Mouse (Mus musculus) stomach, embryonic 16.5 days (tissue): ENCODE measurements around the gene Fgfr4. TPM values are rescaled to one million over a fixed set of nuclear protein-coding genes. Genes with fewer than 3 reads are reported as not detected.

Experiments used
- ATAC-seq: fragments of 200-750 bp; cut with Nextera tagmentation; 2 replicates; pipeline ENCODE4 v1.8.0; 2017; ENCODE audit warnings: moderate number of reproducible peaks, moderate TSS enrichment; ENCODE audit not compliant: insufficient read depth, low FRiP score
- H3K27ac ChIP-seq: fragments of 300-500 bp; sonication (generic); 2 replicates; pipeline ENCODE4 v1.5.1; 2014; ENCODE audit warnings: low read length
- H3K27me3 ChIP-seq: fragments of 300-500 bp; sonication (generic); 2 replicates; pipeline ENCODE4 v1.6.1; 2014; ENCODE audit warnings: low read length, control low read depth, mixed read lengths; ENCODE audit not compliant: control insufficient read depth, insufficient read depth
- H3K36me3 ChIP-seq: fragments of 300-500 bp; sonication (generic); 2 replicates; pipeline ENCODE4 v1.6.1; 2014; ENCODE audit warnings: low read length; ENCODE audit not compliant: control insufficient read depth, insufficient read depth
- H3K4me1 ChIP-seq: fragments of 300-500 bp; sonication (generic); 2 replicates; pipeline ENCODE4 v1.6.1; 2014; ENCODE audit warnings: low read length, control low read depth, mixed read lengths; ENCODE audit not compliant: control insufficient read depth, insufficient read depth
- H3K4me2 ChIP-seq: fragments of 300-500 bp; sonication (generic); 2 replicates; pipeline ENCODE4 v1.6.1; 2014; ENCODE audit warnings: low read depth, low read length, mixed read lengths
- H3K4me3 ChIP-seq: fragments of 300-500 bp; sonication (generic); replicated peaks from 2 replicates; pipeline ENCODE4 v1.5.1; 2014; ENCODE audit warnings: mild to moderate bottlenecking, low read length
- H3K9ac ChIP-seq: fragments of 300-500 bp; sonication (generic); 2 replicates; pipeline ENCODE4 v1.6.1; 2014; ENCODE audit warnings: low read length
- H3K9me3 ChIP-seq: fragments of 300-500 bp; sonication (generic); replicated peaks from 2 replicates; pipeline ENCODE4 v1.6.1; 2016; ENCODE audit warnings: low read length, control low read depth; ENCODE audit not compliant: control insufficient read depth
- WGBS: fragments of 180-500 bp; shearing (Covaris S2); extraction: QIAGEN DNeasy Blood & Tissue Kit; methylation state at CpG from one replicate; pipeline ENCODE4 v1.1.7; 2014; 5-methylcytosine and 5-hydroxymethylcytosine counted together
- polyA plus RNA-seq: library from polyadenylated mRNA; unstranded; fragments of >200 nt; fragmentation: Nextera tagmentation; extraction: Ambion mirVana; gene quantifications from 2 replicates; pipeline ENCODE4 v1.2.1, GENCODE M21; 2015

The Fgfr4 gene
- 6.8 and 7.8 TPM in 2 replicates for polyA plus RNA-seq

DNA sequence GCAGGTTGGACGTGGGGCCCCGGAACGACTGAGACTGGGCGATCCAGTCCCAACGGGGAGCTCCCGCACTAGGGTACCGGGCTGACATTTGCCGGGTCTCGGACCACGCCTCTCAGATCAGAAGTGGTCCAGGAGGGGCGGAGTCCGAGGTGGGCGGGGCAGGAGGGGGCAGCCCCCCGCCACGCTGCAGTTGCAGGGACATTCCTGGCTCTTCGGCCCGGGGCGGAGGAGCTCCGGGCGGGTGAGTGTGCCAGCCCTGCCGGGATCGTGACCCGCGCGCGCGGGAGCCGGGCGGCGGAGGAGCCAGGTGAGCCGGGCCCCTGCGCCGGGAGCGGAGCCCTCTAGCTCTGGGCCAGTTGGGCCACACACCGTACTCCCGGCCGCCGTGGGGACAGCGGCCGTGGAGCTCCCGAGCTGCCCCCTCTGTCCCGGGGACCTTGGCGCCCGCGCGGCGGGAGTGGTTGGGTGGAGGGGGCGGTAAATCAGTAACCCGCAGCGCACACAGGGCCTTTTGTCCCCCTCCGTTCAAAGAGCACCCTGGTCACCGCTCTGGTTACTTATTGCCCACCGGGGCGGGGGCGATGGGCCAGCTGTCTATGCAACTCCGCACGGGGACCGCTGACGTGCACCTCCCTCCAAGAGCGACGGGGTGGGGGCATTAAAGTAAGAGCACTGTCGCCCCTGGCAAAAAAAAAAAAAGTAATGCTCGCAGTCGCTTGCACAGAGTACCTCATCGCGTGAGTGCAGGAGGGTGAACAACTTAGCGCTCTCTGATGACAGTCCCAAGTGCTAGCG lies at the start of gene Fgfr4:
Fgfr4 (plus strand) TSS at position 20 of the 795 bp plus-strand sequence.
- WGBS: 3% methylated on average over 68 of the region's 68 CpGs
- Histone ChIP-seq H3K36me3 (no peaks in the 10 kb centered on the region), H3K9me3 (no peaks in the 10 kb centered on the region), H3K27ac (peak within 1 kb of the TSS; percentile 66), H3K4me1 (no peaks in the 10 kb centered on the region), H3K27me3 (no peaks in the 10 kb centered on the region), H3K4me2 (peak within 1 kb of the TSS; percentile 72), H3K9ac (peak within 1 kb of the TSS; percentile 75), H3K4me3 (peak within 1 kb of the TSS; percentile 61)
- peak; percentile 77 for ATAC-seq

DNA sequence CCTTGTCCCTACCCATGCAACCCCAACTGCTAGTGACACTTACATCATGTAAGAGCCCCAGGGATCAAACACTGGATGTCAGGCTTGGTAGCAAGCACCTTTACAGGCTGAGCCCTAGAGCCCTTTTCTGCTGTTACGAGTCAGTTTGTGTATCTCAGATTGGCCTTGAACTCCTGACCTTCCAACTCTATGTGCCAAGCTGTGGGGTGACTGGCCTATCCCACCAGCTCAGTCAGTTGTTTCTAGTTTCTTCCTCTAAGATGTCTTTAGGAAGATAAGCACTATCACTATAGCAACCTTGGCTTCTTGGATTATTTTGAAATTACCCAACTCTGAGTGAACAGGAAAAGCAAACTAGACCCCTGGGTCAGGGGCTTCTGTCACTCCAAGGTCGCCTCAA lies 49.1 kb upstream of the Fgfr4 start:
- Histone ChIP-seq H3K4me1 (peaks cover 12% of the 10 kb centered on the region), H3K27ac (no peak overlapping the region), H3K36me3 (no peaks in the 10 kb centered on the region), H3K9me3 (no peaks in the 10 kb centered on the region), H3K27me3 (no peaks in the 10 kb centered on the region), H3K9ac (no peak overlapping the region), H3K4me2 (no peak overlapping the region), H3K4me3 (no peak overlapping the region)
- WGBS: 50% methylated on average over 2 of the region's 2 CpGs
- ATAC-seq: no peak

DNA sequence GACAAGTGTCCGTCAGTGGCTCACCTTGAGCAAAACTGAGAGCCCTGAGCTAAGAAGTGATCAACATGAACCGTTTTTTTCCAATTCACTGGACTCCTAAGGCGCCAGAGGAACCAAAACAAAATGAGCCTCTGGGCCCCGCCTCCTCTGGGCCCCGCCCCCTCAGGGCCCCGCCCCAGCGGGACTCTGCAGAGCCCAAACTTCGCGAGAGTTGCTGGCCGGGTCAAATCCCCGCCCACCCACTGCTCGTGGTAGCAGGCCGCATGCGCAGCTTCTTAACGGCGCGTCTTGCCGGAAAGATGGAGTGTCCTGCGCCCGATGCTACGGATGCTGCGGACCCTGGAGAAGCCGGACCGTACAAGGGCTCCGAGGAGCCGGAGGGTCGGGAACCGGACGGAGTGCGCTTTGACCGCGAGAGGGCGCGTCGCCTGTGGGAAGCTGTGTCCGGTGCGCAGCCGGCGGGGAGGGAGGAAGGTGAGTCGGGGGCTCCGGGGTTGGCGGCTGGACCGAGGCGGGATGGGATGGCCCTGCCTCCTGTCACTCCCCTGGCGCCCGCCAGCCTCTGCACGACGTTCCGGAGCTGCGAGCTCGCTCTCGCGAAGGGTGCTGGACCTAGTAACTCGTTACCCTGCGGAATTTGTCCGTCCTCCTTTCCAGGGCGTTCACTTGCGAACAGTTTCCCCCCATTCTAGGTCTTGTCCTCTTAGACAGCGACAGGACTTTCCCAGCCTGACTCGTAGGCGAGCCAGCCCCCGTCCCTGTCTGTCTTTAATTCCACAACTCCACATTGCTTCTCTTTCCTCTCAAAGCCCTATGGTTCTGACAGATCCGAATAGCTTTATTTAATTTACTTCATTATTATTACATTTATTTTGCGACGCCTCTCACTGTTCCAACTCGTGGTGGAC lies 47.1 kb upstream of the Fgfr4 start, which contains the start of gene Zfp346:
Zfp346 (plus strand) TSS at position 267 of the 908 bp plus-strand sequence.
- Histone ChIP-seq H3K9me3 (no peaks in the 10 kb centered on the region), H3K4me1 (peaks cover 6% of the 10 kb centered on the region), H3K27ac (peak within 1 kb of the TSS; percentile 75), H3K27me3 (no peaks in the 10 kb centered on the region), H3K4me2 (peak within 1 kb of the TSS; percentile 73), H3K36me3 (no peaks in the 10 kb centered on the region), H3K9ac (peak within 1 kb of the TSS; percentile 82), H3K4me3 (peak within 1 kb of the TSS; percentile 75)
- under 1% methylated on average over 66 of the region's 66 CpGs for WGBS
- peak; percentile 96 for ATAC-seq

DNA sequence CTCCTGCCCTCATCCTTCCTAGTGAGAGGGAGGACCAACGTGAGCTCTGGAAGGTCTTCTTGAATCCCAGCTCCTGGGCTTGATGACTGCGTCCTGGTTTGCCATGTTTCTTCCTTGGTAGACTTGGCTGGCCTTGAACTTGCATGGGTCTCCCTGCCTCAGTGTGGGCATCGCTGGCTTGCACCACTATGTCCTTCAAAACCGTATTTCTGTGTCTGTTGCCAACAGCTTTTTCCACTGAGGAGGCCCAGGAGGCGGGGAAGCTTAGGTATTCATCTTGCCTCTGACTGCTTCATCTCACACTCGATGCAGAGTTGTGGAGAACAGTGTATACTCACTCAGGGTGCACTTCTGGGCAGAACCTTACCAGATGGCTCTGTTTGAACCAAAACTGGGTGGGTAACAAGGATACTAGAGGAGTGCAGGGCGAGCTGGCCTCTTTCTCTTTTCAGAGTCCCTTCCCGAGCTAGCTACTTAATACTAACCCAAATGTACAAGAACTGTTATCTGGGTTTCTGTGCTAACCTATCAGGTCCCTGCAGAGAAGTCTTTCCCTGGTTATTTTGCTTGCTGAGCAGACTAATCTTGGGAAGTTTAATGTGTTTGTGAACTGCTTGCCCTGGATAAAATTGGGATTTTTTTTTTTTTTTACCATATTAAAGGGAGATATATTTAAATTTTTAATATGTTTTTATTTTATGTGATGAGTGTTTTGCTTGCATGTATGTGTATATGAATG lies 46.3 kb upstream of the Fgfr4 start:
- H3K4me3 ChIP-seq: peak overlapping the region; percentile 75
- no peaks in the 10 kb centered on the region for H3K27me3 ChIP-seq
- no peaks in the 10 kb centered on the region for H3K9me3 ChIP-seq
- H3K4me1 ChIP-seq: peaks cover 6% of the 10 kb centered on the region
- no peaks in the 10 kb centered on the region for H3K36me3 ChIP-seq
- peak overlapping the region; percentile 75; the same call in 1 of the 2 replicates for H3K27ac ChIP-seq
- WGBS: 18% methylated on average over 8 of the region's 8 CpGs
- peak overlapping the region; percentile 82 for H3K9ac ChIP-seq
- no peak for ATAC-seq
- peak overlapping the region; percentile 73 for H3K4me2 ChIP-seq

DNA sequence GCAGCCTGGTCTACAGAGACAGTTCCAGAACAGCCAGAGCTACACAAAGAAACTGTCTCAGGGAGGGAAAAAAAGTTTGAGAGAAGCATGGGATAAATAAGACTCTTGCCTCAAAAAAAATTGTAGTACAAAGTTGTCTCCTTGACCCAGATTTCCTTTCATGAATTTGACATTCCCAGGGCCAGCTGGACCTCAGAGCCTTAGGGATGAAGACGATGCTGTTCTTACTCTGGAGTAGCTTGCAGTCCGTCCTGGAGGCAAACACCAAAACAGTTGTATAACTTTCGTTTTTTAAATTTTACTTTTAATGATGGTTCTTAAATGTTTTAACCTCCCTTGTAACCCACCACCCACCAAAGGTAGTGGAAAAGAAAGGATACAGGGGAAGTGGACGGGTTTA lies 45.3 kb upstream of the Fgfr4 start:
- WGBS: 89% methylated on average over 4 of the region's 4 CpGs

DNA sequence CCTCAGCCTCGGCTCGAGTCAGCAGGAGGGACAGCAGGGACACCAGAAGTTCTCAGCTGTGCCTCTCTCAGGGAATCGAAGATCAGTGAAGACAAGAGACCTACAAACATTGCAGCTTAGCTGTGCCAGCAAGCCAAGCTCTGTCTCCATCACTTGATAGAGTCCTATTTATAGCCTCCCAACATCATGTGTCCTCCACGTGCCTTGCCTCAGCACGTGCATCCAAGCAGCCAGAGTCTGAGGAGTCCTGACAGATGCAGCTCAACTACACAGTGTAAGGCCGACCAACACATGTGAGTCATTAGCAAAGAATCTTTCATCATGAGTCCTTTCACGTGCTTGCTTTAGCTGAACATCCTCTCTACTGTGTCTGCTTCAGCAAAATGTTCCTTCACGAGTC lies 44.7 kb upstream of the Fgfr4 start:
- H3K36me3 ChIP-seq: no peaks in the 10 kb centered on the region
- no peaks in the 10 kb centered on the region for H3K27me3 ChIP-seq
- H3K4me2 ChIP-seq: no peak overlapping the region
- ATAC-seq: no peak
- peaks cover 6% of the 10 kb centered on the region for H3K4me1 ChIP-seq
- H3K4me3 ChIP-seq: no peak overlapping the region
- H3K27ac ChIP-seq: no peak overlapping the region
- 80% methylated on average over 8 of the region's 8 CpGs for WGBS
- no peak overlapping the region for H3K9ac ChIP-seq
- no peaks in the 10 kb centered on the region for H3K9me3 ChIP-seq

More for the DNA sequence above, 45.3 kb upstream of the Fgfr4 start:
- no peaks in the 10 kb centered on the region for H3K9me3 ChIP-seq
- H3K4me1 ChIP-seq: peaks cover 6% of the 10 kb centered on the region
- H3K27me3 ChIP-seq: no peaks in the 10 kb centered on the region
- no peak overlapping the region for H3K27ac ChIP-seq
- H3K9ac ChIP-seq: no peak overlapping the region
- no peak overlapping the region for H3K4me3 ChIP-seq
- no peak for ATAC-seq
- no peak overlapping the region for H3K4me2 ChIP-seq
- H3K36me3 ChIP-seq: no peaks in the 10 kb centered on the region

DNA sequence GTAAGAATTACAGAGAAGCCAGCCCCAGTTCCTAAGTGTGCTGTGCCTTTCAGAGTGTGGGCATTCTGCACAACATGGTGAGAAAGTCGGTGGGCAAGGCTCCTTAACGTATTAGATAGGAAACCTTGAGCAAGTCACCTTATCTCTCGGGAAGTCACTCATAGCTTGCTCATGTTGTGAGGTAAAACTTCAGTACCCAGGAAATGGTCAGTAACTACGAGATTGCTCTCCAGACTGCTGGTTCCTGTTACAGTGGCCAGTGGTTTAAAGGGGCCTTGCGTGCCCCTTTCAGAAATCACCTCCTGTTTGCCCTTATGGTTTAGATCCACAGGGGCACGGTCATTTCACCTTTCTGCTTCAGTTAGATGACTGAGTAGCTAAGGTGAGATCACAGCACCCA lies 38.1 kb upstream of the Fgfr4 start:
- Histone ChIP-seq H3K9me3 (no peaks in the 10 kb centered on the region), H3K4me2 (no peak overlapping the region), H3K9ac (no peak overlapping the region), H3K36me3 (peaks cover 14% of the 10 kb centered on the region; the same call in 1 of the 2 replicates), H3K27ac (no peak overlapping the region), H3K4me1 (no peaks in the 10 kb centered on the region), H3K27me3 (no peaks in the 10 kb centered on the region), H3K4me3 (no peak overlapping the region)
- no peak for ATAC-seq
- 78% methylated on average over 6 of the region's 6 CpGs for WGBS

DNA sequence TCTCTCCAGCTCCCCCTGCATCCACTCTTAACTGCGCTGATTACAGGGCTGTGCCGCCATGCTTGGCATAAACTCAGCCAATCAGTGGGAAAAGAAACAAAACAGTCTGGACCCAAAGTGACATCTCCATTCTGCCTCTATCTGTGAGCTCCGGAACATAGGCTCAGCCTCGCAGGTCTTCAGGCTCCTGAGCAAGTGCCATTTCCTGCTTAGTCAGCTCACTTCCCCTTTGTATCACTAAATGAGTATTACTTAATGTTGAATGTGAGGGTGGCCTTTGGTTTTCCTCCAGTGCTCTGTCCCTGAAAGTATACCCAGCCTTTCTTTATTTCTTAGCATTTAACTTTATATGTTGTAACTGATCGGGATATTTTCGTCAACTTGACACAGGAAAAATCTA lies 27.5 kb upstream of the Fgfr4 start:
- 87% methylated on average over 6 of the region's 6 CpGs for WGBS
- Histone ChIP-seq H3K9ac (no peak overlapping the region), H3K27me3 (no peaks in the 10 kb centered on the region), H3K9me3 (no peaks in the 10 kb centered on the region), H3K4me3 (no peak overlapping the region), H3K36me3 (peaks cover 16% of the 10 kb centered on the region), H3K27ac (no peak overlapping the region), H3K4me1 (no peaks in the 10 kb centered on the region), H3K4me2 (no peak overlapping the region)
- ATAC-seq: no peak
